Mouse (Mus musculus) CH12.LX (cell line): ENCODE measurements at regions not wholly inside any gene's neighbourhood (a gene's known extent, or its start where the extent isn't known, plus 50 kb on each side); places are given as distances from the start of the nearest gene placed in this dataset.

ENCODE experiments used
- KAT2A ChIP-seq: IDR thresholded peaks from 2 replicates; pipeline ENCODE4 v1.6.1; 2012; ENCODE audit warnings: low read length, improper control_type of control experiment, inconsistent platforms; ENCODE audit not compliant: insufficient replicate concordance
- MXI1 ChIP-seq: IDR thresholded peaks from 2 replicates; pipeline ENCODE4 v1.6.1; 2011; ENCODE audit warnings: mild to moderate bottlenecking, low read depth, low read length, improper control_type of control experiment
- POLR2A ChIP-seq: IDR thresholded peaks from 2 replicates; pipeline ENCODE4 v1.6.1; 2011; ENCODE audit warnings: low read depth, mild to moderate bottlenecking, improper control_type of control experiment, low read length
- SMC3 ChIP-seq: IDR thresholded peaks from 2 replicates; pipeline ENCODE4 v1.6.1; 2011; ENCODE audit warnings: low read depth, low read length, improper control_type of control experiment
- USF1 ChIP-seq: IDR thresholded peaks from 2 replicates; pipeline ENCODE4 v1.6.1; 2014; ENCODE audit warnings: low read depth, mild to moderate bottlenecking, inconsistent platforms, low read length, improper control_type of control experiment

DNA sequence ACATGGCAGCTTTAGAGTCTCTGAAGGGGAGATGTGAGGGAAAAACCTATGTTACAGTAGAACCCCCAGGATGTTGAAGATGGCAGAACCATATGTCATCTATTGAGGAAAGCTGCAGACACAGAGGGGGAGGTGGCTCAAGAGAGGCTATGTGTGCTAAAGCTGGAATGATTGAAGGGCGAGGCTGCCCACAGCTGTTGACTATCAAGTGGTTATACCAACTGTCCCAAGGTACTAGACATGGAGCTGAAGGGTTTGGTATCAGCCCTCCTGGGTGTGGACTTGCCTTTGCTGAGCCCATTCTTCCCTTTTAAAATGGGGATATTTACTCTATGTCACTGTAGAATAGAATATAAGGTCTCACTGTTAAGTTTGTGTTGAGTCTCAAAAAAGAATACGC is 113.5 kb upstream of the Cadps start:
- TF ChIP-seq KAT2A (no peak), POLR2A (no peak), SMC3 (no peak), USF1 (no peak), MXI1 (no peak)
